Mouse (Mus musculus) layer of hippocampus, adult 18-20 months (tissue): ENCODE results near the gene Ttc39a. TPM values are rescaled to one million over a fixed set of nuclear protein-coding genes. Genes with fewer than 3 reads are reported as not detected.

Experiments
- DNase-seq, 2 experiments: peaks; one replicate each; pipeline ENCODE4 v3.0.0; 2022; ENCODE audit warnings: low spot score in 2 of 2
- total RNA-seq, 2 experiments: library from RNA; stranded (reverse); gene quantifications; 2 replicates each; pipeline ENCODE4 v1.2.3; 2021

Ttc39a gene
- total RNA-seq, 2 experiments from 2014 or later = 1.4 to 1.8 TPM

DNA sequence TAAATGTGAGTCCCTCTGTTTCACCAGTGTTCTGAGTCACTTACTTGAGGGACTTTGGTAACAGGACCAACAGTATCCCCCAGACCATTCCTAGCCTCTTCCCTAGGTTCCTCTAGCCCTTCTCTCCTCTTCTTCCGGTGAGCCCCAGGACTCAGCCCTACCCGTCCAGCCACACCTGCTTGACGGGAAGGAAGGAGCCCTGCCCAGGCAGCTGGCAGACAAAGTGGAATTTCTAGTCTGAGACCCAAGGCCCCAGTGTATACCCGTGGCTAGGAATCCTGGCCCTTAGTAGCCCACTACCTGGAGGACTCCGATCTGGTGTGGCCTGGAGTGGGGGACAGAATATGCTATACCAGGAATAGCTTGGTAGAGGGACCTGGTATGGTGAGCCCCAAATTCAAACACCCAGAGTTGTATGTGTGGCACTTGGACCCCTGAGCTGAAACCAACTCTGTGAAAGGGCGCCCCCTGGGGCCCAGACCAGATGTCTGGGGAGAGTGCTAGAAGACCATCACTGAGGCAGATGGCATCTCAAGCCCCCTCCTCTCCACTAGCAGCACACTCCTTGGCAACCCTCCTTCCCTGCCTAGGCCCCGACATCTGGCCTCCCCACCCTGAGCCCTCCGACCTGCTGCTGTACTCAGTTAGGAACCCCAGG, 13.8 kb downstream of the Ttc39a start:
- no peak for DNase-seq

DNA sequence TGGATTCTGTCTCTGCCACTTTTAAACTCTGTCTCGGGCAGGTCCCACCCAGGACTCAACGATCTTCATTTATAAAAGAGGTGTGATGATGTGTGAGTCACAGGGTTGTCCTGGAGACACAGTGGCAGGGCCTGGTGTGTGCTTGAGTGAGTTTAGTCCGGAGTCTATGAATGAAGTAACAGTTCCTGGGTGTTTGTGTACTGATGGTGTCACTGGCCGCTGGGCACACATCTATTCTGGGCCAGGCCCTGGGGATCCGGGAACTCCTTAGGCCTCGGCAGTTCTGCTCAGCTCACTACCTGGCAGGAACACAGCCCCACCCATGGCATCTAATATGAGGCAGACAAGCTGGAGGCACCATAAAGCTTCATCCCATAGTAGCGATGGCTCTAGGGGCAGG, 15.2 kb downstream of the Ttc39a start:
- no peak for DNase-seq

DNA sequence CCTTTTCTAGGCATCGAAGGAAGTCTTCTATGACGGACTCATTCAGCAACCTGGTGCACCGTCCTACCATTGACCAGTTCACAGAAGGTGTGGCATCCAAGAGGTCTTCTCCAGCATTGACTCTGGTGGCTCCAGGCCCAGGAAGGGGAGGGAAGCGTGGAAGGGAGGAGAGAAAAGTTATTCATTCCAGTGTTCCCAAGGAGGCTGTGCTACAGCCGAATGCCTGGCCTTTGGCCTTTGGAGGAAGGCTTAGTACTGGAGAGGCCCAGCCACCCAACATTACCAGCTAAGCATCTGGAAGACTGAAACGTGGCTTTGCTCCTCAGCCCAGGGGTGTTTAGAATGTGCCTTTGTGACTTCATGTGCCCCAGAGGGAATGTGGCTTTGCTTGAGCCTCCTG, 16.0 kb downstream of the Ttc39a start:
- DNase-seq = no peak

DNA sequence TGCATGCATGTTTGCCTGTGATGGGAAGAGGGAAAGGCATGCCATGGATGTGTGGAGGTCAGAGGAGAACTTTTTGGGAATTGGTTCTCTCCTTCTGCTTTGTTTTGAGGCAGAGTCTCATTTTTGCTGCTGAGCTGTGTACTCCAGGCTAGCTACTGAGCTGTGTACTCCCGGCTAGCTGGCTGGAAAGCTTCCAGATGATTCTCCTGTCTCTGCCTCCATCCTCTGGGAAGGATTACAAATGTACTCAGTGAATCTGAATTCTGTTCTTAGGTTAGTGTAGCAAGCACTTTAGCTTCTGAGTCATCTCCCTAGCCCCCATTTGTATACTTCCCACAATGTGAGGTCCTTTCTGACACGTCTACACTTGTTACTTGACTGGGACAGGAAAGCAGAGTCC, 17.0 kb downstream of the Ttc39a start:
- no peak for DNase-seq

DNA sequence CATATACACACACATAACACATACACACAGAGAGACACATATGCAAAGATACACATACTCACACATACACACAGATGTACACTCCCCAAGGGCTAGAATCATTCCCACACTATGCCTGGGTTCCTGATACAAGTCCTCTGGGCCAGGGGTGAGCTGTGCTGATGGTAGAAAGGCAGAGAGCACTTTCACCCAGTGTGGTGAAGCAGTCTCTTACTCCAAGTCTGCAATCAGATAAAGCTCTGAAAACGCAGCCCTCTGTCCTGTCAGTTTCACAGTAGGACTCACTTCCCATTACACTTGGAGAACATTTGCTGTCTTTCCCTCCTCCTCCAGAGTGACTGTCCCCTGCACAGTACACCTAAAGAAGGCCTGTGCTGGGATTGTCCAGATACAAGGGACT, 20.6 kb downstream of the Ttc39a start:
- DNase-seq = no peak

DNA sequence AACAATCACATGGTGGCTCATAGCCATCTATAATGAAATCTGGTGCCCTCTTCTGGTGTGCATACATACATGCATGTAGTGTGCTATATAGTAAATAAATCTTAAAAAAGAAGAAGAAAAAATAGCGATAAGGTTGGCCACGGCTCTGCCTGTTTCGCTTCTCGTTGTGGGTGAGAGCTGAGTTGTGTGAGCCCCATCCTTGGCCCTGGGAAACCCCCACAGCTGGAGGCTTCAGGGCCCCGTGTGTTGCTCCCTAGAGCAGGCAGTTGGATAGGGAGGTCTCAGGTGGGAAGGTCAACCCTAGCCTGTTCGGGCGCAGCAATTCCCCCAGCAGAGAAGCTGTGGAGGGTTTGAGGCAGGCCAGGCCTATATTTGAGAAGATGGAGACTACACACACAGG, 23.8 kb downstream of the Ttc39a start:
- DNase-seq = no peak

DNA sequence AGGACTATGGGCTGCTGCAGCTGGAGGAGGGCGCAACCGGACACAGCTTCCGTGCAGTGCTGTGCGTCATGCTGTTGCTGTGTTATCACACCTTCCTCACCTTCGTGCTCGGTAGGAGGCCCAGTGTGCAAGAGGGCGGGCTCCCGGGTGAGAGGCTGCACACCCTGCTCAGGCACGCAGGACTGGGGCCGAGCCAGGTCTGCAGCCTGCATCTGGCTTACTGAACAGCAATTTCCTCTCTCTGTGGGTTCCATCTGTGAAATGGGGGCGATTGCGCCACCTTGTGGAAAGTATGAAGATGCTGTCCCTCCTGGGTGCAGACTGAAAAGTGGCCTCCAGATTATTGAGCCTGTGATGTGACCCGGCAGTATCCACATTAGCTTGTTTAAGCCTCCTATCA, 24.4 kb downstream of the Ttc39a start:
- DNase-seq = peak in 1 of 2 experiments; percentile 42

DNA sequence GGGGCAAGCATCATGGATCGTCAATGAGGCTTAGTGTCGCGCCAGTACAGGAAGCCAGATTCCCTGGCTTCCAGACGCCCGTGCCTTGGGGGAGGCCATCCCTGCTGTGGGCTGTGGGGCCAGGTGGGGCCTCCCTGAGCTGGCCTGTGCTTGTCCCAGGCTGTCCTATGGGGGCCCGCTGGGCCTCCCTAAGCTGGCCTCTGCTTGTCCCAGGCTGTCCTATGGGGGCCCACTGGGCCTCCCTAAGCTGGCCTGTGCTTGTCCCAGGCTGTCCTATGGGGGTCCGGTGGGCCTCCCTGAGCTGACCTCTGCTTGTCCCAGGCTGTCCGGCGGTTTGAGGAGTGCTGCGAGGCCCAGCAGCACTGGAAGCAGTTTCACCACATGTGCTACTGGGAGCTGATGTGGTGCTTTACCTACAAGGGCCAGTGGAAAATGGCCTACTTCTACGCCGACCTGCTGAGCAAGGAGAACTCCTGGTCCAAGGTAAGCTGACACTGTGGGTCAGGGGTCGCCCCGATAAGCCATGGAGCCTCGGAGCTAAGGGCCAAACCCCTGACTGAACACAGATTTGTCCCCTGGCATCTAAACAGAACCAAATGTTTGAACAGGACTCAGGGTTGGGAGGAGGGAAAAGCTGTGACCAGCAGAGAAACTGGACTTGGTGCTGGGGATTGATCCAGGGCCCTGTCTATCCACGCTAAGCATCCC, 26.4 kb downstream of the Ttc39a start:
- no peak for DNase-seq

DNA sequence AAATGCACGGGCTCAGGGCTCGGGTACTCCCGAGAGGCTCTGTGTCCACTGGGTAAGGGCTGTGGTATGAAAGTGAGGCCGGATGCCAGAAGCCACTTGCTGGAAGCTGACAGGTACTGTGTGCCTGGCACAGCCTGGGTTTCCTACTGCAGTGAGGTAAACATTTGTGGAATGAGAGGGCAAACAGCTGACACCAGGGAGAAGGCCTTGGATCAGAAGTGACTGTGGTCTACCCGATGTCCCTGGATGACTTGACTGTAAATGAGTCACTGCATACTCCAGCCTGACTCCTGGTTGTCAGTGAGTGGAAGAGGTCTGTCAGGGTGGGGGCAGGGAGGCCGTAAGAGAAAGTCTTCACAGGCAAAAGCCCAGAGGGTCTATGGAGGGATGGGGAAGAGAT, 27.2 kb downstream of the Ttc39a start:
- no peak for DNase-seq

DNA sequence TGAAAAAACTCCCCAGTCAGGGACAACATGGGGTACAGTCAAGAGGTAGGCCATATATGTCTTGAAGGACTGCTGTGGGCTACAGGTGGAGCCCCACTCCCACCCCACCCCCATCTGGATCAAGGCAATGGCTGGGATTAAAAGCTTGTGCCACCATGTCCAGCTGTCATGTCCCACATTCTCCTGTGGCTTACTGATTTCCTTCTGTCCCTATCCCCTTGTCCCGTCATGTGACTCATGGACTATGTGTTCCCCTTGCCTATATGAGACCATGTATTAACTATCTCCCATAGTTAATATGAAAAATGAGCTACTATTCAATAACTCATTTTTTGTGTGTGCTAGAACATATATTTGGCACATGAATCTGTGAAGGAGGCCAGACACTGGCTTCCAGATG, 27.8 kb downstream of the Ttc39a start:
- no peak for DNase-seq

DNA sequence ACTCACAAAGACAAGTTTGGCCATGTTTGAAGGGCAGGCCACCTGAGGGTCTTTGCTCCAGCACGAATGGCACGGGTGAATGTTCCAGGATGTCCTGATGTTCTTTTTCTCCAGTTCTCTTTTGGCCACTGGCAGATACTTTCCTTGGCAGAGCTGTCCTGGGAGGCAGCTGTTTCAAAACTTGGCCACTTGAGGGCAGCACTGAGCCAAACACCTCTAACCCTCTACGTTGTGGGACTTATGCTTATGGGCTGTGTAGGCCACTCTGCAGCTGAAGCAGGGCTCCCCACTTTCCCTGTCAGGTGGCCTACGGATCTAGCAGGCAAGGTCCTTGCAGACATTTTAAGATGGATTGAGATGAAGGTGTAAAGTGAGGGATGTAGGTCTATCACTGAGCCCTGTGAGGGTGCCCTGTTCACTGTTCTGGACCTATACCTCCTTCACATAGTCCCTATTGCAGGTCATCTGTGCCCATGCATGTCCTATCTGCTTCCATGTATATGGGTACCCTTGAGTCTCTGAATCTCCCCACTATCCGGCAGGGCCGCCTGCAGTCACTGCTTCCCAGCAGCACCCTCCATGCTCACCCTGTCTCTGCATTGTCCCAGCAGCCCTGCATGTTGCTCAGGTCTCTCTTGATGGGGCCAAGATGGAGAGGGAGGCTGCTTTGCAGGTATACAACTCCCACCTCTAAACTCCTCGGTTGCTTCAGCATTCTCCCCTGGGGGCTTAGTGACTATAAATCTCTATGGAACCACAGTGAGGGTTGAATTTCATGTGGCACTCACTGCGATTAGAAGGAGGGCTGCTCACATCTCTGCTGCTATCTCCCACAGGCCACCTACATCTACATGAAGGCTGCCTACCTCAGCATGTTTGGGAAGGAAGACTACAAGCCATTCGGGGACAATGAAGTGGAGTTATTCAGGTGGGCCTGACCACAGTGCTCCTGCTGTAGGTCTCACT, 31.8 kb downstream of the Ttc39a start:
- DNase-seq = peak in 1 of 2 experiments; percentile 71

DNA sequence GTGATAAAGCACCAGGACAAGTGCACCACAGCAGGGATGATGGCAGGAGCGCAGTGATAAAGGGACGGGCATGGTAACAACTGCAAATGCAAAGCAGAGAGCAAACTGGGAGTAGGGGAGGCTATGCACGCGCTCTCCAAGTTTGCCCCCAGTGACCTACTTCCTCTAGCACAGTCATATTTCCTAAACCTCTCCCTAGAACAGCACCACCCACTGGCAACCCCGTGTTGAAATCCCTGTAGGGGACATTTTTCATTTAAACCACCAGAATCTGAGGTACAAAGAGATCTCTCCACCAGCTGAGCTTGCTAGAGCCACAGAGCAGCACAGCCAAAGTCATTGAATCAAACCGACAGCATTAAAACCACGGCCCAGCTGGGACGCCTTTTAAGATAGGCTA, 32.7 kb downstream of the Ttc39a start:
- no peak for DNase-seq

DNA sequence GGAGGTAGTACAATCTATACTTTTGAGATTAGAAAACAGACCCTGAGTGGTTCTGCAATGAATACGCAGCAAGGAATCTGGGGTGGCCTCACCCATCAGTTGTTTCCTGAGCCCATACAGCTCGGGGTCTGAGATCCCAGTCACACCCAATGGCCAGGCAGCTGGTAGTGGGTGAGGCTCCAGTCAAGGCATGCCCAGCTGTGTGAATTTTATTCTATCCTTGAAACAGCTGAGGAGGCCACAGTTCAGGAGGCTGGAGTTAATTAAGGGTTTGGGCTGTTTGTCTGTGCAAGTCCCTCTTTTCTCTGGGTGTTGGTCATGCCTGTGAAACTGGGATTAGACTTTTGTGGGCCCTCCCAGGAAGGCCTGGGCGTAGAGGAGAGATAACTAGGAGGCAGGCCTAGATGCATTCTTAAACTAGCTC, 33.4 kb downstream of the Ttc39a start:
- no peak for DNase-seq

DNA sequence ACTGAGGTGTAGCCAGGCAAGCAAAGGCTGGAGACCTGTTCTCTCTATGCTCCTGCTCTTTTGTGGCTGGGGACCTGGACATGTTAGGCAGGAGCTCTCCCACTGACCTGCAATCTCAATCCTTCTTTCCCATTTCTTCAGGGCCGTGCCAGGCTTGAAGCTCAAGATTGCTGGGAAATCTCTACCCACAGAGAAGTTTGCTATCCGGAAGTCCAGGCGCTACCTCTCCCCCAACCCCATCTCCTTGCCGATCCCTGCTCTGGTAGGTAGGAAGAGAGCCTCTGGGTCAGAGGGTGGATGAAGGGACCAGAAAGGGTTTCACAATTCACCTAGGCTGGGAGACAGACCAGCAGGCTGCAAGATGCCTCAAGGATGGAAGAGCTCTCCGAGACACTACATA, 34.0 kb downstream of the Ttc39a start:
- no peak for DNase-seq

DNA sequence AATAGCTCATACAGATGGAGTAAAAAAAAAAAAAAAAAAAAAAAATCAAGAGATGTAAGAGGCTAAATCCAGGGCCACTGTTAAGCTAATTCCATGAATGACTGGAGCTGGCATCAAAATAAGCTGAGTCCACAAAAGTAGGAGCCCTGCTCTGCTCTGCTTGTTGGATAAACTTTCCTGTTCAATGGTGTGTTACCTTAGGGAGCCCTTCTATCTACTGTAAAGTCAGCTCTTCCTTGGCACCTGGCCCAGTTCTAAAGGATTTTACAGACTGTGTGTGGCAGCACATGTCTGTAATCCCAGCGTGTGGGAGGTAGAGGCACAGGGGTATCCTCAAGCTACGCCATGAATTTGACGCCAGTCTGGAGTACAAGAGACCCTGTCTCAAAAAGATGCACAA, 34.6 kb downstream of the Ttc39a start:
- no peak for DNase-seq

DNA sequence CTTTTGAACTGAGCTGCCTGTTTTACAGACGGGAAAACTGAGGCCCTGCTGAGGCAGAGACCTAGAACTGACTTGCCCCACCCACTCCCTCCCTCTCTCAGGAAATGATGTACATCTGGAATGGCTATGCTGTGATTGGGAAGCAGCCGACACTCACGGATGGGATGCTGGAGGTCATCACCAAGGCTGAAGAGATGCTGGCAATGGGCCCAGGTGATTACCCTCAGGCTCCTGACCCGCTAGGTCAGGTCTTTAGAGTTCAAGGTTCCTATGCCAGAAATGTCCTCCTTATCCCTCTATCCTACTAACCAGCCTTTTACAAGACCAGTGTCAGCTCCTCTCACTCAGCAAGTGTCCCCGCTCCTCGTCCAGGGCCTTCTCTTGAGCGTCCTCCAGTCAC, 35.7 kb downstream of the Ttc39a start:
- DNase-seq = no peak

DNA sequence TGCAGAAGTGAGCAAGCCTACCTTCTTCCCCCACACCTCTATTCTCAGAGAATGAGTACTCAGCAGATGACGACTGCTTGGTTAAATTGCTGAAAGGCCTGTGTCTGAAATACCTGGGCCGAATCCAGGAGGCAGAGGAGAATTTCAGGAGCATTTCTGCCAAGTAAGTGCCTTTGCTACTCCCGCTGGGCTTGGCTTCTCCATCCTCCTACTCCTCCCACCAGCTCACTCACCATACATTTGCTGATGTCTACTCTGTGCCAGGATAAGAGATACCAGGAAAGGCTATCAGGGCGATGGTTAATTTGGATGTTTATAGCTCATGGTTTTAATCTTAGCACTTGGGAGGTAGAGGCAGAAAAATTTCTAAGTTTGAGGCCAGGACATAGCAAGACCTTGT, 36.2 kb downstream of the Ttc39a start:
- DNase-seq = peak in 1 of 2 experiments; percentile 16

DNA sequence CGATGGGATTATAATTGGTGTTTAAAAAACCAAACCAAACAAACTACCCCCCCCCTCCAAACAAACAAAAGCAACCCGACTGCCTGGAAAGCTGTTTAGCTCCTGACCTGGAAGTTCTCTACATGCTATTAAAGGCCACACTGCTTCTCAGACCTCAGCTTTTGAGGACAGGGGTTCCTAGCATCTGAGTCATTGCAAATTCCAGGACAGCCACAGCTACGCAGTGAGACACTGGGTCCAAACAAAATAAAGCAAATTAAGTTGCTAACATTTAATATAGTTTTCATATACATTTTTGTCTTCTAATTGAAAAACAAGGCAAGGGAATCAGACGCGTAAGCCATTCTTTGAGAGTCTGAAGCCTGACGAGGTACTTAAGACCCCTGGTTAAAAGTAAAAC, 38.0 kb downstream of the Ttc39a start:
- no peak for DNase-seq

DNA sequence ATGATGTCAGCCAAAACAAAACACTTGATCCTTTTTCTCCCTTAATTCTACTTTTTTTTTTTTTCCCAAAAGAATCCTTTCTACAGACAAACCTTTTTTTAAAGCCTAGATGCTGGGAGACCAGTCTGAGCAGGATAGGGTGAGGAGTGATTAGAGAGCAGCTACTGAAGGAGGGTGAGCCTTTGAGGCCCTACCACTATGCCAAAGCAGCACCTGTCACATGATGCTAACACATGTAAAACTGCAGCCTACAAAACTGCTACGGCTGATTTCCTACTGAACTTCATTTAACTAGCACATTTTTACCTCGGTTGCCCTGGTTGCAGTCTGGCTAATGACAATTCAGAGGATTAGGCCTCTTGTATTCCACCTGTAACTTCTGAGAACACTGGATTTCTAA, 38.5 kb downstream of the Ttc39a start:
- no peak for DNase-seq

DNA sequence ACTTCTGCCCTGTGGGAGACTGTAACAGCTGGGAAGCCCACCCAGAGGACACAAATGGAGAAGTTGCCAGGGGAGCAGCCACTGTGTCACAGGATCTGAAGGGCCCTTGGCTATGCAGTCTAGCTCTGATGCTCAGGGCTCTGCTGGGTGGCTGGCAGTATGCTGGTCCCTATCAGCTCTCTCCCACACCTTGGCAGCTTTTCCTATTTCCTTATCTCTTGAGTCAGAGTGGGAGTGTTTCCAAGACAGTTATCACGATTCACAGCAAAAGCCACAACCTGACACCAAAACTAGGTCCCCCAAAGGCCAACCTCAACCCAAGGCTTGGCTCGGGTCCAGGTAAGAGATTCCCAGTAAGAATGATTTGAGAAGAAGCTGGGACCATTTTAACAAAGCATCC, 39.0 kb downstream of the Ttc39a start:
- DNase-seq = peak in 1 of 2 experiments; percentile 22

DNA sequence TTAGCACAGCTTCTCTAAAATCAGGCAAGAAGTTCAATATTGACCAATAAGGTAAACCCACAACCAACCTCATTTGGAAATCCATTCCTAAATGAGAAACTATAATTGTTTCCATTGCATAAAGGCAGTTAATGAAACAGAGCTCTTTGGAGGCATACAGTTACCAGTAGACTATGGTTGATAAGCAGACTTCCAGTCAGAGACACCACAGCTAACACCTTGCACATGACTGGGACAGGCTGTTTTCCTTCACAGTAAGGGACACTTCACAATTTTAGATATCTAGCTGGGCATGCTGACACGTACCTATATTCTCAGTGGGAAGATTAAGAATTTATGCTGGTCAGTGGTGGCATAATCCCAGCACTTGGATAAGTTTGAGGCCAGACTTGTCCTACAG, 39.5 kb downstream of the Ttc39a start:
- DNase-seq = no peak

DNA sequence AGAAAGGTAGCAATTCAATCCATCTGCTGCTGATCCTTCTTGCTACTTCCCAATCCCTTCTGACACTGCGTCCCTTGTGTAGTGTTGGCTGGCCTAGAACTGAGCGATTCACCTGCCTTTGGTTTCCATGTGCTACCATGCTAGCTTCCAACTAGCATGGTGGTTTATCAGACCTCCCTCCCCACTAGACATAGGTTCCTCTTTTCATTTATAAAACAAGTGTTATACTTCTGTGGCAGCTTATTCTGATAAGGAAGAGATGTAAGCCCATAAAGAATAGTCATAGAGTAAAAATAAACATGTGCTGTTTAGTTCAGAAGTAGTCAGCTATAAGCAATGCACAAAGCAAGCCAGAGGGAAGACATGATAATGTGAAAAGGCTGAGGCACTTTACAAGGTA, 42.1 kb downstream of the Ttc39a start:
- no peak for DNase-seq
